Mouse (Mus musculus) erythroblast, embryonic 14.5 days (primary cell): ENCODE measurements around the gene Ctss.

ENCODE experiments used
- GATA1 ChIP-seq: IDR thresholded peaks from 2 replicates; pipeline ENCODE4 v1.6.1; 2012; ENCODE audit warnings: low read length, inconsistent platforms, mixed read lengths
- TAL1 ChIP-seq: IDR thresholded peaks from 3 replicates; pipeline ENCODE4 v1.6.1; 2012; ENCODE audit warnings: low read length, inconsistent platforms, mixed read lengths

- TF ChIP-seq GATA1, result no peak
- TF ChIP-seq TAL1, result no peak
Observed at GRCm38 (mm10) chr3:95526622-95527211, at the start of gene Ctss.
